Mouse (Mus musculus): ENCODE data around the gene Srcap.

Srcap gene

GRCm38 (mm10) chr7:127583260-127583659 lies 71.5 kb downstream of the Srcap start:
- no peak for DNase-seq

DNA sequence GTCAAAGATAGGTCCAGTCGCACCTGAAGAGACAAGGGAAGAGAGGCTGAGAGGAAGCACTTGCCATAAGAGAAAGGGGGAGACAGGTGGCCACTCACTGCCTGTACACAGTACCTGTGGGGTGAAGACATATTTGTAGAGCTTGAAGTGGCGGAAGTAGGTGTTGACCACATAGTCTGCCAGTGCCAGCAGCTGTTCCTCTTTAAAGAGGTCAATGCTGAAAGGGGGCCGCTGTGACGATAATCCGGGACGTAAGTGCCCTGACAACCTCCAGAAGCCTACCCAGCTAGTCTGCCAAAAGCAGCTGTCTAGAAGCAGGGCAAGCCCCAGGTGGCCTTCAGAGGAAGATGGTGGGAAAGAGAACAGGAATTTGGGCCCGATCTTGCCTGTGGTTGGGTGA lies 73.2 kb downstream of the Srcap start:
- DNase-seq = no peak

GRCm38 (mm10) chr7:127586149-127586548 lies 74.4 kb downstream of the Srcap start:
- no peak for DNase-seq

DNA sequence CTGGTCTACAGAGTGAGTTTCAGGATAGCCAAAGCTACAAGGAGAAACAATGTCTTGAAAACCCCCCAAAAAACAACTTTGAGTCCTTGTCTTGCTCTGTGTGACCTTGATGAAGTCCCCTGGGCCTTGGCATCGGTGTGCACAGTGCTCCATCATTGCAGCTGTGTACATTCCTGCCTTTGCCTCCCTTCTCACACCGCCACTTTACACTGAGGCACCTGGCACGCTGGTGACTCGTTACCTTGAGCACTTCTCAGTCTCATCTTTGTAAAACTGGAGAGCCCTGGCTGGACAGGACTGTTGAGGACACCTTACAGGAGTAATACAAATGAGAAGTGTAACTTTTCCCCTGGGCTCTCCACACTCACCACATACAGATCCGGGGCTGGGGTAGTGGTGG lies 75.4 kb downstream of the Srcap start:
- no peak for DNase-seq

GRCm38 (mm10) chr7:127588011-127588871 lies 76.5 kb downstream of the Srcap start, which contains the start of the genes Ccdc189 and Rnf40:
Ccdc189 (minus strand) TSS chr7:127588595.
Rnf40 (plus strand) TSS chr7:127588767.
- DNase-seq = peak; percentile 94

DNA sequence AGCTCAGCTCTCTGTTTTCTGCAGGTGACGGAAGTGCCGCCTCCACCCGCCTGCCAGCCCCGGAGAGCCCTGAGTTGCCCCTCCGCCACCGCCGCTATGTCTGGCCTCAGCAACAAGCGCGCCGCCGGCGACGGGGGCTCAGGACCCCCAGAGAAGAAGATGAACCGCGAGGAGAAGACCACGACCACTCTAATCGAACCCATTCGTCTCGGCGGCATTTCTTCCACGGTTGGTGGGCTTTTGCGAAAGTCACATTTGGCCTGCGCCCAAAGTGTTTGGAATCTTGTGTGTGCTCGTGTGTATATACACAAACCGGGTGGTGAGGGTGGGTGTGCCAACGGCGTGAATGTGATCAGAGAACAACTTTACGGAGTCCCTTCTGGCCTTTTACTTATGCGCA lies 77.1 kb downstream of the Srcap start:
- DNase-seq = no peak

DNA sequence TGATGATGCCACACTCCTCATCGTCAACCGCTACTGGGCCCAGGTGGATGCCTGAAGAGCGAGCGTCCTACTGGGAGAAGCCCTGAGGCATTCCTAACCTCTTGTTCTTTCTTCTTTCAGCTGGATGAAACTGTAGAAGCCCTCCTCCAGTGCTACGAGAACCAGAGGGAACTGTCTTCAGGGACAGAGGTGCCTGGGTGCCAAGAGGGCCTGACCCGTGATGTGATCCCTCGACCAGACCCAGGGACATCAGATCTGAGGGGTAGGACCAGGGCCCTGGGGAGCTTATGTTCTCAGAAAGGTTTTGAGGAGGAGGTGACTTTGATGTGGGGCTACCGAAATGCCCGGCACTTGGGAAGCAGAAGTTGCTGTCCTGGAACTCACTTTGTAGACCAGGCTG lies 77.9 kb downstream of the Srcap start:
- no peak for DNase-seq

DNA sequence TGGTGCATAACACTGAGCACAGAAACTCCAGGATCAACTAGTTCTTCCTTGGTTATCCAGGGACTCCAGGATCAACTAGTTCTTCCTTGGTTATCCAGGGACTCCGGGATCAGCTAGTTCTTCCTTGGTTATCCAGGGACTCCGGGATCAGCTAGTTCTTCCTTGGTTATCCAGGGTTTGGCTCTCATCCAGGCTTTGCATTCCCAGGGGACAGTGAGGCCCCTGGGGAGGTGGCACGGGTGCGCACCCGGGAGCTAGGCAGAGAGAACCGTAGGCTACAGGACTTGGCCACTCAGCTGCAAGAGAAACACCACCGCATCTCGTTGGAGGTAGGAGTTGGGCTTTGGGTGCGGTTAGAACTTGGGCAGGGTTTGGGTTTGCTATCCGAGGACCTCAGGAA lies 79.3 kb downstream of the Srcap start:
- DNase-seq = no peak

GRCm38 (mm10) chr7:127592575-127592974 lies 80.8 kb downstream of the Srcap start:
- no peak for DNase-seq

DNA sequence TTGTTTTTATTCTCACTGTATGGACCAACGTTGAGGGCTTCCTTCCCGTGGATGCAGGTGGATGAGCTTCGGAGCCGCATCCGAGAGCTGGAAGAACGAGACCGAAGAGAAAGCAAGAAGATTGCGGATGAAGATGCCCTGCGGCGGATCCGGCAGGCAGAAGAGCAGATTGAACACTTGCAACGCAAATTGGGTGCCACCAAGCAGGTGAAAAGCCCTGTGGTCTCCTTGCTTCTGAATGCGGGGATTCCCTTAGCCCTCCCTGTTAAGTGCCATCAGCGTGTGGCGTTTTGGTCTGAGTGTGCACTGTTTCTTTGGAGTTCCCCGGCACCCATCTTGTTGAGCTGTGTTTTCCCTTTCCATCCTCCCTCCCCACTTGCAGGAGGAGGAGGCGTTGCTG lies 85.0 kb downstream of the Srcap start:
- no peak for DNase-seq

DNA sequence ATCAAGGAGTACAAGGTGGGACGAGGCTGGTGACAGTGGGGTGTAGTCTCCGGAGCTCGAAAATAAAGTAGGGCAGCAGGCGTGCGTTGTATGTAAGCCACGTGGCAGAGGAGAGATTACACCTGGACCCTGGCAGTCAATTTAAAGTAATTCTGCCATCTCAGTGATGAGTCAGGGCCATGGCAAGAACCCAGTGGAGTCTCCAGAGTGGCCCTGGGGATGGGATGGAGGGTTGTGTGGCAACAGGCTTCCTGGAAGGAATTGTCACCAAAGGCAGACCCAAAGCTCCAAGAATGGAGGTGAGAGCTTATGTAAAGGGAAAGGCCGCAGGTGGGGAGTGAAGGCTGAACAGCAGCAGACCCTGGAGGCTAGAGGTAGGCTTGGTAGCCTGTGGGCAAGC lies 88.8 kb downstream of the Srcap start:
- no peak for DNase-seq

- no peak for DNase-seq
These were observed 90.0 kb downstream of the Srcap start for GRCm38 (mm10) chr7:127601735-127602134.

DNA sequence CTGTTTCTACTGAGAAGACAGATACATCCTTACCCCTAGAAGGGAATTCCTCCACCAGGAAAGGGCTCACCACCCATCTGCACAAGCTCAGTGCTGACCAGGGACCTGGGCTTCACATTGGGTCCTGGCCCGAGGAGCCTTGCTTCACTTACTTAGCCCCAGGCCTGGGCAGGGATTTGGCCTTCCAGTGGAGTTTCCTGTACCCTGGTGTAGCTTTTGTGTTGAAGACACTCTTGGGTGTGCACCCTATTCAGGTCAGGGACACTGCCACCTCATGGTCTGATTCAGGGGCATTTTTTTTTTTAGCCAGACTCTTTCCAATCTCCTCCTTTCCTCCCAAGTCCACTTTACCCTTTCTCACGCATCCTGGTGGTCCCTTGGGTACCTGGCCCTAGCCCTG lies 91.1 kb downstream of the Srcap start:
- no peak for DNase-seq

- DNase-seq = no peak
These were observed 92.5 kb downstream of the Srcap start for GRCm38 (mm10) chr7:127604256-127604655.

DNA sequence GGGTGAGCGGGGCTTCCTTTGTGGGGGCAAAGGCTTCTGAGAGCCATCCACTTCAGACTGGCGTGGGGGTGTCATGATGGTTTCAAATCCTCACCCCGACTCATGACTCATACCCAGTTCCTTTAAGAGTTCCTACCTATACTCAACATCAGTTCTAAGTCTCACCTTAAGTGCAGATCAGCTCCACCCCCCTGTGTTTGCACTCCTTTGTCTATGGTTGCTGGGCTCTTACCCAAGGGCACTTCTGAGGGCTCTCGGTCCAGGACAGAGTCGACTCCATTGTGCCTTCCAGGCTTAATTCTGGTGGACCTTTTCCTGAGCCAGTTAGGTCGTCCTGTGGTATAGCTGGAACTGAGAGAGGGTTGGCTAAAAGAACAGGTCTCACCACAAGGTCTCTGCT lies 95.4 kb downstream of the Srcap start:
- DNase-seq = no peak
